Mouse (Mus musculus): ENCODE data around the gene Fam214b.

Gene Fam214b

GRCm38 (mm10) chr4:43010161-43011038, 35.6 kb downstream of the Fam214b start, which contains the start of gene Fancg:
Gene Fancg (minus strand): TSS chr4:43010506.
- peak; percentile 58 for DNase-seq (ENCODE audit: low read depth, low spot score)

DNA sequence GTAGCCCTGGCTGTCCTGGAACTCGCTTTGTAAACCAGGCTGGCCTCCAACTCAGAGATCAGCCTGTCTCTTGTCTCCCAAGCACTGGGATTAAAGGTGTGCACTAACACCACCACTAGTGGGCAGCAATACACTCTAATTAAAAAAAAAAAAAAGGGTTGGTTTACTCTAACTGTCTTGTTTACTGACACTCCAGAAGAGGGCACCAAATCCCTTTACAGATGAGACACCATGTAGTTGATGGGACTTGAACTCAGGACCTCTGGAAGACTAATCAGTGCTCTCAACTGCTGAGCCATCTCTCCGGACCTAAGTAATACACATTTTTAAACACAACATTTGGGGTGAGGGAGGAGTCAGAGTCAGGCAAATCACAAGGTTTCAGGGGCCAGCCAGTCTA, 40.3 kb downstream of the Fam214b start:
- DNase-seq (ENCODE audit: low read depth, low spot score), result peak; percentile 56

- no peak for DNase-seq (ENCODE audit: low read depth, low spot score)
Observed at GRCm38 (mm10) chr4:43004951-43005350, 41.1 kb downstream of the Fam214b start.

- no peak for DNase-seq (ENCODE audit: low read depth, low spot score)
Observed at GRCm38 (mm10) chr4:43002756-43003439, 43.1 kb downstream of the Fam214b start.

- DNase-seq (ENCODE audit: low read depth, low spot score), result no peak
Observed at GRCm38 (mm10) chr4:43001272-43001671, 44.7 kb downstream of the Fam214b start.

- DNase-seq (ENCODE audit: low read depth, low spot score), result peak; percentile 98
Observed at GRCm38 (mm10) chr4:43000141-43000986, 45.7 kb downstream of the Fam214b start, which contains the start of gene Vcp. Gene Vcp (minus strand): TSS chr4:43000507.

- DNase-seq (ENCODE audit: low read depth, low spot score), result peak; percentile 65
Observed at GRCm38 (mm10) chr4:42999451-43000140, 46.4 kb downstream of the Fam214b start.

GRCm38 (mm10) chr4:42998022-42998421, 48.0 kb downstream of the Fam214b start:
- no peak for DNase-seq (ENCODE audit: low read depth, low spot score)

DNA sequence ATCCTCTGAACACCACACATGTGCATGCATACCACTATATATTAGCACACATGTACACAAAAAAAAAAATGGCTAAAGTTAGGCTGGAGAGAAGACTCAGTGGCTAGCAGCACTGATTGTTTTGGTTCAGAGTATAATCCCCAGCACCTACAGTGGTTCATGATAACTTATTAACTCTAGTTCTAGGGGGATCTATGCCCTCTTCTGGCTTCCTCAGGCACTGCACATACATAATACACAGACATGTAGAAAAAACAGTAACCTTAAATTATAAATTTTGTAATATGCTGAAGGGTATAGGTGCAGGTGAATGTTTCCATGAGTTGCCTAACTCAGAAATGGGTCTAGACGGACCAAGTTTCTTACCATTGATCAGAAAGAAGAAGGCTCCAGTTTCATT, 57.7 kb downstream of the Fam214b start:
- DNase-seq (ENCODE audit: low read depth, low spot score), result no peak
